Mouse (Mus musculus) layer of hippocampus, postnatal 25 days (tissue): ENCODE measurements around the gene 2010003K11Rik. TPM values are rescaled to one million over a fixed set of nuclear protein-coding genes. Genes with fewer than 3 reads are reported as not detected.
"Not testable (repeated sequence)": the region's sequence is repeated elsewhere in the genome, so short reads cannot be mapped to it uniquely, and the experiment has no call there.

Experiments used
- DNase-seq, 2 experiments: peaks; one replicate each; pipeline ENCODE4 v3.0.0; 2022; ENCODE audit warnings: mixed read lengths in 2 of 2, low spot score in 1 of 2; ENCODE audit errors: extremely low spot score in 1 of 2
- total RNA-seq, 2 experiments: library from RNA; stranded (reverse); gene quantifications; 2 replicates each; pipeline ENCODE4 v1.2.3; 2021

The 2010003K11Rik gene
- total RNA-seq, 2 experiments from 2014 or later, result not detected

DNA sequence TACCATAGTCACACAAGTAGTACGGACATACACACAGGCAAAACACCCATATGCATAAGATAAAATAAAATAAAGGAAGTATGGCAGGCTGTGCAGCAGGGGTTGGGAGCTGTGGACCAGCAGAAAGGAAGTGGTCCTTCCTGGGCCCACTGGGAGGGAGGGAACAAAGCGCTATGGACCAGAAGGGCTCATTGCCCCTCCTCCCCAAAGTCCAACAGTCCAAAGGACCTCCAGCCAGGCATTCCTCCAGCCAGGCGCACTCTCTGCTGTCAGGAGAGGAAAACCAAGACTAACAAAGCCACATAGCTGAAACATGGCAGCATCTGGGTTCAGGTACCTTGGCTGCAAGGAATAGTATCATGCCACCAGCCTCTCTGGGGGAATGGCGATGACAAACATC lies 33.7 kb downstream of the 2010003K11Rik start:
- no peak for DNase-seq

DNA sequence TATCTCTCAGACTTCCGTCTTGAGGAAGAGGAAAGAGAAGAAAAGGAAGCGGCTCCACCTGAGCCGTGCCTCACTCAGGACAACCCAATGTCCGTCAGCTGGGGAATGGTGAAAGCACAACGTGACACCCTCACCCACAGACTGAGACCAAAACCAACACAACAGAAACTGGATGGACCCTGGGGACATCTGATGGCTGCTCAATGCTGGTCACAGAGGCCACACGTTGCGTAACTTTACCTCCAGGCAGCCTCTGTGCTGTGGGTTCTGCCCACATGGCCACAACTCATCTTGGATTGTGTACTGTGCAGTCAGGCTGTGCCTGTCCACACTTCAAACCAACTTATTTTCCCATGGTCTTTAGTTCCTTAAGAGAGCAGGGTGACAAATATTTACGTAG lies 36.4 kb downstream of the 2010003K11Rik start:
- DNase-seq, result no peak

DNA sequence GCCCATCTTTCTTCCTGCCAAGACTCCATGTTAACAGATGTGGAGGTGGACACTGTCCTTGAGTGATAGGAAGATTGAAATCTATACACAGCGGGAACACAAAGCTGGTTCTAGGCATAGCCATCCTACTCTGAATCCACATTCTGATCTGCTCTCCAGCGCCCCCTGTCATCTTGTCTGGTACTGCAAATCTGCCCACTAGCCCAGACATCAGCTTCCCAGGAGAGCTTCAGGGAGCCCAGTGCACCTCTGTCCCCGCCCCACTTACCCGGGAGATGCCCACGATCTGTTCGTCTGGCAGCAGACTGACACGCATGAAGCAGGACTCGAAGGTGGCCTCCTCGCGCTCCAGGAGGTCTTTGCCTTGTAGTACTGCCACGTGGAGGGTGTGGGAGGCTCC lies 42.2 kb downstream of the 2010003K11Rik start:
- peak; percentile 46 to 75 for DNase-seq

DNA sequence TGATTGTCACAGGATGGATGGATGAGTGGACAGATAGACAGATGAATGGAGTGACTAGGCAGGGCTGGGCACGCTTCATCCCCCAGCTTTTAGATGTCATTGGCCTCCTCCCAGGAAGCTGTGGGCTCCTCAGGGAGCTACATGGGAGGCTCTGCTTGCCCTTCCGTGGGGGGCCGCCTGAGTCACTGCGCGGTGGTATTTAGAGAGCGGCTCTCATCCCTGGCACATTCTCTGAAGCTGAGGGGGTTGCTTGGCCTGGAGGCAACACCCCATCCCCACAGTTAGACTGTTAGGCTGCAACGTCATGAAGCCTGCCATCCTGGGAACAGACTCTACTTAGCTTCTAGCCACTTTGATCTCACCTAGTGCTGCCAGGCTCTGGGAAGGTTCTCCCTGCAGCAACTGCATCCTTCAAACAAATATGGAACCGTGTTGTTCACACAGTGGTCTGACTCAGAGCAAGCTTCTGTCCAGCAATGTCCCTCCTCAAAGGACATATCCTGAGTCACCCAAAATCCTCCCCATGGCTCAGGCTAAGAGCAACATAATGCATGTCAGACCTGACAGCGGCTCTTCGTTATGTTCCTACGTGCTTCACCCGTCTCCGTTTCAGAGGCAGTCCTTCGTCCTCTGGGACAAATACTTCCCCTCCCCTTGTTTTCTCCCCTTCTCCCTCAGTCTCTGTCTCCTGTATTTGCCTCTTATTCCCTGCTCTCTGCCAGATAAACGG lies 43.1 kb downstream of the 2010003K11Rik start:
- DNase-seq, result no peak

DNA sequence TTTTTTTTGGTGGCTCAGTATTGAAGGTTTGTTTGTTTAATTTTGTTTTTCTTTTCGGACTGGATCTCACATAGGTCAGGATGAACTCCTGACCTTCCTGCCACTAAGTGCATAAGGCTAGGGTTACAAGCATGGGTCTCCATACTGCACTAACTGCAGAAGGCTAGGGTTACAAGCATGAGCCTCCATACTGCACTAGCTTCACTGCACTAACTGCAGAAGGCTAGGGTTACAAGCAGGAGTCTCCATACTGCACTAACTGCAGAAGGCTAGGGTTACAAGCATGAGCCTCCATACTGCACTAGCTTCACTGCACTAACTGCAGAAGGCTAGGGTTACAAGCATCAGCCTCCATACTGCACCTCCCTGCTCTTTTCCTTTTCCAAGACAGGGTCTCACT lies 44.3 kb downstream of the 2010003K11Rik start:
- DNase-seq, result not testable (repeated sequence)

DNA sequence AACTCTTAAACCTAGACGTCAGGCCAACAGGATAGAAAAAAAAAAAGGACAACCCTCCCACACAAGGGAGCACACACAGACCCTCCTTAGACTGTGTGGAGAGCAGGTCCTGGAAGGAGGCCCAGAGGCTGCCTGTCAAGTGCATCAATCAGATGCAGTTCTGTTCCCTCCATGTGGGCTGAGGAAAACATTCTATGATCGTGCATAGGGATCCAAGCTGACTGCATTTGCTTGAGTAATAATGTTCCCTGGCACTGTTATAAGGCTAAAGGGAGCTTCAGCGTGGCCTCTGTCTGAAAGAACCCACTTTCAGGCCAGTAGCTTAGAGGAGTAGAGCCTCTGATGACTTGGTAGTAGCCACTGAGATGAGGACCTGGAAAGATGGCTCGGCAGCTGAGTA lies 45.9 kb downstream of the 2010003K11Rik start:
- no peak for DNase-seq

DNA sequence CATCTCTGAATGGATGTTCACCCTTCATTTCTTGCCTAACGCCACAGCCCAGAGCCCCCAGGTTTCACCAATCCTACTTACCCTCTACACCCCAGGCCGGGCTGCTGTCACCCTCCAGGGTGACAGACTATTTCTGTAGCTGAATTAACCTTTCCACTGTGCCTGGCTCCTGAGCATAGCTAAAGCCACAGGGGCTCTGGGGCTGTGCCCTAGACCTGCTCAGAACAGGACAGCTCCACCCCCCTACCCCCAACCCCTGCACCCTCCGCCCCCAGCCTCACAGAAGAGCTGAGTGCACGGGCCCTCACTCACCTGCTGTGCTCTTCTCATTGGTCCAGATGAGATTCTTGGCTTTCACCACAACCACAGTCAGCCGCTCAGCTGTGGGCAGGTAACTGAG lies 46.4 kb downstream of the 2010003K11Rik start:
- no peak for DNase-seq

DNA sequence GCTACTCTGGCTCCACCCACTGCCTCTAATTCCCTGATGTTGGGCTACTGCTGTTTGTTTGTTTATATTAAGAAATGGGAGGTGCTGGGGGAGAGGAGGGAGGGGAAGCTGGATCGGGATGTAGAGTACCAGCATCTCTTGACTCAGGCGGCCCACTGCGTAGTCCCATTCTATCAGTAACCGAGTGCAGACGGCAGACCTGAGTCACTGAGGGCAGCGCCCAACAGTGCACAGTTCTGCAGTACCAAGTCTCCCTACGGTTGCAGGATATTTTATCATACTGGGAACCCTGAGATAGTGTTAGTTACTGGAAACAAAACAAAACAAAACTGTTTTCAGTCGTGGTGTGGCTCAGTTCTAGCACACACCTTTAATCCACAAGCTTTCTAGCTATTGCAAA lies 47.3 kb downstream of the 2010003K11Rik start:
- no peak for DNase-seq

DNA sequence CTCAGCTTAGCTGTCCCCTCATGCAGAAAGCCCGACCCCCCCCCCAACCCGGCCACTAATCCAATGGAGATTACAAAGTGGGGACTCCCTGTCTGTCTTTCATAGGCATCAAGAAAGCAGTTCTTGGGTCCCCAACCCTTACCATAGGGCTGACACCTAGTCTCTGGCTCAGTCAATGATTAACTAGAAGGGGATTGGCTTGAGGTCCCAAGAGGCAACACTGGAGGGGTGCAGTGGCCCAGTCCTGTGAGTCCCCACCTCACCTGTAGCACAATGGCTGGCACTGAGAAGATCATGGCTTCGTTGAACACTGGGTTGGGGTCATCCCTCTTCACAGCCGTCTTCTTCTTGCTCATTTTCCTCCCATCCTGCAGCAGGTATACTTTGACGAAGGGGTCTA lies 47.7 kb downstream of the 2010003K11Rik start:
- DNase-seq, result no peak

DNA sequence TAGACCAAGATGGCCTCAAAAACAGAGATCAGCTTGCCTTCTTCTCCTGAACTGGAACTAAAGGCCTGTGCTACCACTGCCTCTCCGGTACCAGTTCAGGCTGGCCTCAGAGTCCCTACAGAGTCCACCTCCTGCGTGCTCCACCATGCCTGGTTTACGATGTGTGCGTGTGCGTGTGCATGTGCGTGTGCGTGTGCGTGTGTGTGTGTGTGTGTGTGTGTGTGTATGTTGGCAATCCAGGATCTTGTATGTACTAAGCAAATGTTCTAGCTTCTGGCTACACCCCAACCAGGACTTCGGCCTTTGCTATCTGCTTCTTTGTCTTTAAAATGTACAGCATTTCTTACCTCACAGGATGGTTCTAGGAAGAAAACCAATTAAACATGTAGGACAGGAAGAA lies 49.2 kb downstream of the 2010003K11Rik start:
- no peak for DNase-seq

DNA sequence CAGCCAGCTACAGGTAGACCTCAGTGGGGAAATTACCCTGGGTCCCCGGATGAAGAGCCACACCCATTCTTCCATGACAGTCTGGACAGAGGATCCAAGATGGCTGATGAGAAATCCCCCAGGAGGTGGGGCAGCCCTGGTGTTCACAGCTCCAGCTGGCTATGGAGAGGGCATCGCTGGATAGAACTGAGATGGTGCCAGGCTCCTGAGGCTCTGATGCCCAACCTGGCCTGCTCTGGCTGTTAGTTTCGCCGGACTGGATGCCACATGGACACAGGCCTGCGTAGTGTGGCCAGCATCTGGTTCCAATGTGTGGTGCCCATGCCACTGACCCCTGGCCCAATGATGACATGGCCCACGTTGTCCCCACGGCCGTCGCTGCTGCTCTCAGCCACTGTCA lies 50.9 kb downstream of the 2010003K11Rik start:
- no peak for DNase-seq

Other genes starting within 250 kb of the 2010003K11Rik start
- 10 to 100 TPM; 45.4 to 48.5 TPM for gene Ssh3, start 229.4 kb downstream of the 2010003K11Rik start, total RNA-seq
- 10 to 100 TPM; 59.6 to 66.3 TPM for gene Ankrd13d, start 215.4 kb downstream of the 2010003K11Rik start, total RNA-seq
- 100 to 1,000 TPM; 185 to 186 TPM for gene Grk2, start 192.4 kb downstream of the 2010003K11Rik start, total RNA-seq
- gene Kdm2a, start 100.3 kb downstream of the 2010003K11Rik start, total RNA-seq, result 10 to 100 TPM; 70.6 to 85.0 TPM
- gene Rhod, start 59.2 kb downstream of the 2010003K11Rik start, total RNA-seq, result 1 to 10 TPM in 1 of 2 experiments, under 1 TPM in 1; 0.87 to 1.2 TPM
- 10 to 100 TPM; 29.5 to 31.8 TPM for gene Syt12, start 21.1 kb downstream of the 2010003K11Rik start, total RNA-seq
- 10 to 100 TPM; 66.6 to 70.6 TPM for gene Pcx, start 11.9 kb upstream of the 2010003K11Rik start, total RNA-seq
- 10 to 100 TPM; 40.9 to 41.6 TPM for gene Lrfn4, start 117.1 kb upstream of the 2010003K11Rik start, total RNA-seq
- gene Rce1, start 127.1 kb upstream of the 2010003K11Rik start, total RNA-seq, result 10 to 100 TPM; 21.4 to 24.2 TPM
- 1 to 10 TPM; 1.1 to 2.5 TPM for gene Gm960, start 200.1 kb upstream of the 2010003K11Rik start, total RNA-seq
- 100 to 1,000 TPM; 615 to 659 TPM for gene Sptbn2, start 212.6 kb upstream of the 2010003K11Rik start, total RNA-seq